Mouse (Mus musculus) thymus, postnatal 25 days (tissue): Measurements from ENCODE around the gene Phf21b.

Experiments
- DNase-seq: peaks from one replicate; pipeline ENCODE4 v3.0.0; 2022

Phf21b gene

DNA sequence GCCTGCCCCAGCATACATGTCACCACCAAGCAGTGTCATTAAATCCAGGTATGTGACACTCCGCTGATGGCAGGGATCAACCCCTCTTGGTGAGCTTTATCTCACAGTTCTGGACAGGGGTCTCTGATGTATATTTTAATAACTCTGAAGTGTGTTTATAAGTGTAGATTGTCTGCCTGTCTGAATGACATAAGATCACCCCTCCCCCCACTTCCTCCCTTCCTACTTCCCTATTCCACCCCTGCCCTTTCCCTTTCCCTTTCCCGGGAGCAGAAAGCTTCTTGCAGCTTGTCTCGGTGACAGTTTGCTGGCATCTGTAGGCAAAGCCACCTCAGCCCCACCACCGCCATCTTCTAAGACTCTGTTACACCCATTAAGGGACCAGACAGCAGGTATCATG is 11.0 kb downstream of the Phf21b start:
- DNase-seq, result no peak

DNA sequence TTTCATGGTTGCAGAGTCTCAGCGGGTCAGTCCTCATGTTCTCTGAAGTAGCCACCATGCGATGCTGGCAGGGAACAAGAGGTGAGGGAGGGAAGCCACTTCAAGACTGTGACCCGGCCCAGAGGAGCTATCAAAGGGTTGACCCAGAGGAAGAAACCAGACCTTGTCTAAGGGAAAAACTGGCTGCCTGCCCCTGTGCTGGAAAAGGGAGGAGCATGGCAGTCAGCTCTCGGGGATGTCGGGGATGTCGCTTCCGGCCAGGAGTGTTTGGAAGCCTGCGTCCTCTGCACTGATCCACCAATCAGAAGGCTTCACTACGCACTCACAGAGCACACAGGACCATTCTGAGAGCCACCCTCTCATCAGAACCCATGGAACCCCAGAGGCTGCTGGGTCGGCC is 12.8 kb downstream of the Phf21b start:
- no peak for DNase-seq

DNA sequence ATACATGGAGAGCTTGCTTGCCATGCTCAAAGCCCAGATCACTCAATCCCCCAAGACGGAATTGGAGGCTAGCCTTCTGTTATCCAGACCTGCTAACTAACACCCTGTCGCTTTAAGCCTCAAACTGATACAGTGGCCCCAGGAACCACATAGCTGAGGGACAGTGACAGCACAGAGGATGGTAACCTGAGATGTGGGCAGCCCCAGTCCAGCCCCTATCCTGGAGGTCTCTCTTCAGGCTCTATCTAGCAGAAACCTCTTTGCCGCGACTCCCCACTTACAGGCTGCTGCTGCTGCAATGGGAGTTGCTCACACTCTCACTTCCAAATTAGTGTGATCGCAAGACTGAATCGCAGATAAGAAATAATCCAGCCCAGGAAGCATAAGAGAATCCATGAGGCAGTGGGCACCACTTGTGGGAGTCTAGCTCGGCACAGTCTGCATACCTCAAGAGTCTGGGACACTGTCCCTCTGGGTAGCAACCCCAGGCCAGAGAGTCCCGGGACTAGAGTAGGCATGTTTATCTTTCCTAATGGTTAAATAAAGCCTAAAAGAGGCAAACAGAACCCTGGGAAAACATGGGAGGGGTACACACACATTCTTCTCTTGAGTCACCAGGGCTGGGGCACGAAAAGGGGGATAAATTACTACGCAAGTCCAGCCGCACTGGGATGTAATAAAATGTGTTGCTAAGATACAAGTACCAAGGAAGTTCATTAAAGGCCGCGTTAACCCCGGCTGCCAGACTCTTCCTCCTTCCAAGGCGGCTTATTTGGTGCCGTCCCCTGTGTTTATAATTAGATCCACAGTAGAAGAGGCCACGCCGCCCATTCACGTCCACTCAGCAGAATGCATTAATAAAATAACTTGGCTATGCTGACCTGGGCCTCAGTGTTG is 13.7 kb downstream of the Phf21b start:
- DNase-seq, result no peak

DNA sequence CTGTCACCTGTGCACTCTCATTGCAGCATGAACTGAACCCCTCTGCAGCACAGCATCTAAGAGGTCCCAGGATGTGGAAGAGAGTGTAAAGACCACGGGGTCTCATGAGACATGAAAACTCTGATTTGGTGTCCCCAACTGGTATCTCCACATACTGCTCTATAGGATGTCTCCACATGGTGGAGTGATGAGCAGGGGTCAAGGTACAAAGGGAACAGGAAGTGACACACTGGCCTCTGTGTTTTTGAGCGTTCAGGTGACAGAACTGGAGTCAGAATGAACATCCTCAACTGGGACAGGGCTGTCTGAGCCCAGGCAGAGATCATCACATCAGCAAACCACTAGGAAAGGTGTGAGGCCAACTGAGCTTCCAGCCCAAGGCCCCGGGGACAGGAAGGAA is 15.3 kb downstream of the Phf21b start:
- DNase-seq, result no peak

DNA sequence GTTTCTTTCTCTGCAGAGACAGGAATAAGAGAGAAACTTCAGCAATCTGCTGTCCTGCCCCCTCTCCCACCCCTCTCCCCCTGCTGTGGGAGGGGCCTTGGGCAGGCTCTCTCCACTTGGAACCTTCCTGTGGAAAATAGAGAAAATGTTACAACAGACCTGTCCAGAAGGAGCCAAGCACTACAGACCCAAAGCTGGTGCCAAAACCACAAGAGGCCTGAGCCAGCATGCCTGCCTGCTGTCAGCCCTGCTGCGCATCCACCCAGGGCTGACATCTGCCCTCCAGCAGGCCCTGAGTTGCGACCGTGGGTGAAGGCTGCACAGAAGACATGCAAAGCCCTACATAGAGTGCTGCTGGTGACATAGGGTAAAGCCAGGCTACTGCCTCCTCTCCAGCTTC is 16.3 kb downstream of the Phf21b start:
- no peak for DNase-seq

DNA sequence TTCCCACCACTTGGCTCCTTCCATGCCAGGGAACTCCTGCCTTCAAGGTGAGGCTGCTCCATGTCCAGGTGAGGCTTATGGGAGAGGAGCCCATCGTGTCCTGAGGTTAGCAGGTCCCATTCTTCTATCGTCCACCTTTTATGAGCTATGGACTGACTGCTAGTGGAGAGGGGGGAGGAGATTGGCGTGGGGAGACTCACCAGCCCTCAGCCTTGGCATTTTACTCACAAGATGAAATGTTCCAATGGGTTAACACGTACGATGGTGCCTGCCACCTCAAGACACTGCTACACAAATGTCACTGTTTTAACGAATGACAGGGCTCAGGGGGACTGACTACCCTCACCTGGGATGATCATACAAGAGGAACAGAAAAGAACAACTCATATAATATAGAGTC is 18.0 kb downstream of the Phf21b start:
- no peak for DNase-seq

DNA sequence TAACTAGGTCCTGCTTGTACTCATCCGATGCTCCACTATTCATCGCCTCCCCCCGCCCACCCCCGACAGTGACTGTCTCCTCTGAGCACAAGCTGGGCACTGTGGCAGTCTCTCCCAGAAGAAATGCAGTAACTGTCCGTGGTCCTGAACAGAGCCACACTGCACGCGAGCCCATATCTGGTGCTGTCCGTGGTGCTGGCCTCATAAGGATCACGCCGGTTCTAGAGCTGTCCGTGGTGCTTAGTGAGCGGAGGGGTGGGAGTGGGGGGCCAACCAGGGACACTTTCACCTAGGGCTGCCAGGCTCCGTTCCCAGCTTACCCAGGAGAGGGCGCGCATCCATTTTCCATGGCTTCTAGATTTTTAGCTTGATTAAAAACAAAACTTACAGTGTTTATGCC is 26.4 kb downstream of the Phf21b start:
- peak; percentile 82 for DNase-seq

DNA sequence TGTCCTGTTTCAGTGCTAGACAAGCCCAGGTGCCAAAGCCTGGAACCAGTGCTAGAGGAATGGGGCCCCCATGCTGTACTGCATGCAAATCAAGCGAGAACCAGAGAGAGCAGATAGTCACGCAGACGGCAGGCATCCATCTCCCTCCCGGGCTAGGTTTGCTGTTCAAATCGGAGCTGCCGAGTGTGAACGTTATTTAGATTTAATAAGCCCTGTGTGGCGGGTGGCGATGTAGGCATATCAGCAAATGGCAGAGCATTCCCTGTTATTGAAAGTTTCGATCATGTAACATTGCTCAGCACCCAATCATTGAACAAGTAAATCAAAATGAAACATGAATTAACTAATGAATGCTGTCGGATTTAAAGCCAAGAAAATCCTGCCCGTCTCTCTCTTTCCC is 27.2 kb downstream of the Phf21b start:
- DNase-seq, result no peak

DNA sequence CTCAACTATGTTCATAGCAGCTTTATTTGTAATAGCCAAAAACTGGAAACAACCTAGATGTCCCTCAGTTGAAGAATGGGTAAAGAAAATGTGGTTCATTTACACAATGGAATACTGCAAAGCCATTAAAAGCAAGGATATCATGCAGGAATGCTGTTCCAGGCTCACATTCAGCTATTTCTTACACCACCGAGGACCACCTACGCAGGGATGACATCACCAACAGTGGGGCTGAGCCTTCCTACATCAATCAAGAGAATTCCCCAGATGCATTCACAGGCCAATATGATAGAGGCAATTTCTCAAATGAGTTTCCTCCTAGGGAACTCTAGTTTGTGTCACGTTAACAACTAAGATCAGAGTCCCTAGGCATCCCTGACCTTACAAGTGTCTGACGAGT is 32.8 kb downstream of the Phf21b start:
- no peak for DNase-seq

DNA sequence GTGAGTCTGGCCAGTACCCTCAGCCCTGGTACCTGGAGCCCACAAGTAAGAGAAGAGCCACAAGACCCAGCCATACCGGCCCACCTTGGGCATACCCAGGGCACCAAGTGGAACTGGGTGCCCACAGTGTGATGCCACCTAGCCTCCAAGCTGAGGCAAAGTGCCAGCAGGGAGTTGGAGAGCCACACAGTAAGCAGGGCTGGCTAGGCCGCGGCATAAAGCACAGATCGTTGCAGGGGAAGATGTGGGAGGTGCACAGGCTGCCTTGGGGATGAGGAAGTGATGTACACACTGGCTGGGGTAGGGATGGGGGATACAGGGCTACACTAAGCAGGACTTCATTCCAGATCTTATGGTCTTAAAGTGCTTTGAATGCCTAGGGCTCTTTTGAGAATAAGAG is 35.0 kb downstream of the Phf21b start:
- no peak for DNase-seq

DNA sequence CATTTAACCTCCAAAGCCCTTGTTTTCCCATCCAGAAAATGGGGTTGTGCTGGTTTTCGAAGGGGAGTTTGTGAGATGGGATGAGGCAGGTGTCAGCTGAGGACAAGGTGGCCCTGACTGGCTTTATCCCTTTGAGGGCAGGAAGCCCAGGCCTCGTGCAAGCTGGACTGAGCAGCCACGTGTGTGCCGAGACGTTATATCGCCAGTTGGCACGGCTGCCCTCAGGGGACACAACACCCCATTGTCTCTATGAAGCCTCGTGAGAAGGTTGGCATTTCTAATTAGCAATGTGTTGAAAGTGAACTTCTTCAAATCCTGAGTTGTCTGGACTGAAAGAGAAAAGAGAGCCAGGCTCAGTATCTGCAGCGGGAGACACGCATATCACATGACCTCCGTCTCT is 37.6 kb downstream of the Phf21b start:
- DNase-seq, result no peak

DNA sequence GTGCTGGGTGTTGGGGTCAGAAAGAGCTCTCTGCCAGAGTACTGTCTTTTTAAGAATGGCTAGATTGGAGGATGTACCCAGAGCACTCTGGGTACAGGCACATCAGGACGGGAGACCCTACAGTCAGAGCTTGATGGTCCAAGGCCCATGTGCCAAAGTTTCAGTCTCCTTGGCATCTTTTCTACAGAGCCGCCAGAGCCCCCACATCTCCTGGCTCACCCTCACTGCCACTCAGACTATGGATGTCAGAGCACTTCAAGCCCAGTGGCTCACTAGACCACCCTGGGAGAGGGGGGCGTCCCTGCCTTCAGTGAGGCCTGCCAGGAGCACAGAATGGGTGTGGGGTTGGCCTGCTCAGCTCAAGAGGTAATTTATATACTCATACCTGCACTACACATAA is 38.3 kb downstream of the Phf21b start:
- DNase-seq, result no peak

DNA sequence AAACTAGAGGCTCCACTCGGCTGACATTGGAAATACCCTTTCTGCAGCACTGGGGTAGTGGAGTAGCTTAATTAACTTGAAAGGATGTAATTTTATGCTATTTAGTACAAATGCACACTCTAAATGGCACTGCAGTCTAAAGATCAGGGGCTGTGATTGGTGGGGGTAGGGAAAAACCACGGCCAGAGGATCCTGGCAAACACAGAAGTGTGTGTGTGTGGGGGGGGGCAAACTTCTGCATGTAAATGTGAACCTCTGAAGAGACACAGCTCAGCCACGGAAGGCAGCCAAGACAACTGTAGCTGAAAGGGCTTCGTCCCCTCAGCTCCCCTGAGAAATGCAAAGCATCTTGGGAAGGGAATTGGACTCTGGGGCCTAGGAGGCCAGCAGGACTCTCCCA is 40.7 kb downstream of the Phf21b start:
- DNase-seq, result no peak

DNA sequence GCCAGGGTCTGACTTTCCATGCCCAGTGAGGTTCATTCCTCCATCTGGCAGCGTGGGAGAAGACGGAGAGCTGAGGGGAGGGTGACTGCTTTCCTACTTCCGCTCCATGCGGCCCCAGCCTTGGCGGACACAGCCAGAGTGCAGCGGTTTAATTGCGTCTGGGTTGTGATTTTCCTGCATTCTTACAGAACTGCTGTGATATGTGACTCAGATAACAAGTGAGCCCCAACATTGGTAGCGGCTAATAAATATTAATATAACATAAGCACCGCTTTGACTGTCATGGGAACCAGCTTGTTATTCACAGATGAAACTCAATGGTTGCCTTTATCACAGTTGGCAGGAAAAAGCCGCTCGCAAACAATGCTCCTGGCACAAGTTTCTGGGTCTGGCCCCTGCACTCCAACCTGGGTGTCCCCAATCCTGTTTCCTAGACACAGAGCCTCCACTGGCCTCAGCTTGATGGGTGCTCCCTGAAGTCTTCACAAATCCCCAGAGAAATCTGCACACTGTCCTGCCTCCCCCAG is 43.0 kb downstream of the Phf21b start:
- DNase-seq, result no peak

DNA sequence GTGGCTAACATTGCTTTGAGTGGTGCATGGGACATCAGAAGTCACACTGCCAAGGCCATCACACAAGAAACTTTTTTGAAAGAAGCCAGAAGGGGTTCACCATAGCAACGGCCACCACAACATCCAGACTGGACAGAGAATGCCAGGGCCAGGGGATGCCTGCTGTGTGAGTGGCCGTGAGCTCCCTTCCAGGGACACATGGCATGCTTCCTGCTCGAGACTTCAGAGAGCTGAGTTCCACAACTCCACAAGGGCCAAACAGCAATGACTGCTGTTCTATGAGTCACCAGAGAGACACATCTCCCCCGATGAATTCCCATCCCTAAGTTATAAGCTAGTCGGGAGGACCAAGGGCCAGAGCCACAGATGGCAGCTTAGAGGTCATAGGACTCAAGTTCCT is 44.7 kb downstream of the Phf21b start:
- no peak for DNase-seq

DNA sequence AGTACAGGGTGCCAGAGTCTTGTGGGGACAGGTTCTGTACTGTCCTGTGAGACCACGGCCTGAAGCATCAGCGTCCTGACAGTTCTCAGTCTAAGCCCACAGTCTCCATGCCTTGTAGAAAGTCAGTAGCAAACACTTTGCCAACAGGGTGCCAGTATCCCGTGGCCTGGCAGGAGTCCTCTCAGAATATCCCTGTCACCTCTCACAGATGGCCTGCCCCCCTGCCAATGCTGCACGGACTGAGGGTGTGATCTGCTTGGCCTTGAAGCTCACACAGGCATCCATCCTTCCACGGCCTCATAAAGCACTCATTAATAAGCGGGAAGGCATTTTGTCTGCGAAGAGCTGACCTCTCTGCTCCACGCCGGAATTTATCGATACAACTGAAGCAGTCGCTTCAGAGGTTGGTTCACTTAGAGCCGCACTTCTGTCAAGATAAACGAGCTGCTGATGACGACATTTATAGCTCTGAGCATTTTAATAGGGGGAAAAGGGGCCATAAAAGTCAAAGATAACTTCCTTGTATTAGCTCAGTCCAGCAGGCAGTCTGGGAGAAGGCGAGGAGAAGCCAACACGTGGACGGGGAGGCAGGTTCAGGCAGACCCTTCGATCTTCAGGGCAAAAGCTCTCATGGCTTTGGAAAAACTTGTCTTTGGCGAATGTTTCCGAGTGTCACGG is 46.4 kb downstream of the Phf21b start:
- DNase-seq, result no peak

DNA sequence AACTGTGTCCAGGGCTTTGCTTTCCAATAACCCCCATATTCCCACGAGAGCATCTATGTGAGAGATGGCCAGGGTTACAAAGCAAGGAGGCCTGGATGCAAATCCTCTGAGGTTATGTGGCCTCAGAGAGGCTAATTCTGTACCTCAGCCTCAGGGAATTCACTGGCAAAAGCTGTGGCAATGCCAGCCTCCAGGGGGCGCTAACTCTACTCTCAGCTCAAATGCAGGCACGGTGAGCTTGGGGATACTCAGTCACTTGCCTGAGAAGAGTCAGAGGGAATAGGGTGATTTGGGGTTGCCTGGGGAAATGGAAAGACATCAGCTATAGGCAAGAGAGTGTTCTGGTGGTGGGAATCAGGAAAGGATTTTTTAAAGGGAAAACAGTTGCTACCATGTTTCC is 52.2 kb downstream of the Phf21b start:
- peak; percentile 31 for DNase-seq

DNA sequence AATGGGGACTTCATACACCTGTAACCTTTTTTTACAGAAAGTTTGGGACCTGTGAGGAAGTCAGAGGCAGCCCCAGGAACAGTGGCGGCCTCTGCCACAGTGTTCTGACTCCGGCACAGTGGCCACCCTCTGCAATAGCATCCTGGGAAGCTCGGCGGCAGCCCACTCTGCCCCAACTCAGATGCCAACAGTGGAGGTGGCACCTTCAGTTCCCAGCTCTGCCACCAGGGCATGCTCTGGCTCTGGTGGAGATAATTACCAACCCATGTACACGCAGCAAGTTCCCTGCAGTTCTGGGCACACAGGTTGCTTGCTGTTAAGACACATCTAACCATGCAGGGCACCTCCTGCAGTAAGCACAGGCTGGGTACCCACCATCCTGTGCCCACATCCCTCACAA is 55.7 kb downstream of the Phf21b start:
- DNase-seq, result no peak

DNA sequence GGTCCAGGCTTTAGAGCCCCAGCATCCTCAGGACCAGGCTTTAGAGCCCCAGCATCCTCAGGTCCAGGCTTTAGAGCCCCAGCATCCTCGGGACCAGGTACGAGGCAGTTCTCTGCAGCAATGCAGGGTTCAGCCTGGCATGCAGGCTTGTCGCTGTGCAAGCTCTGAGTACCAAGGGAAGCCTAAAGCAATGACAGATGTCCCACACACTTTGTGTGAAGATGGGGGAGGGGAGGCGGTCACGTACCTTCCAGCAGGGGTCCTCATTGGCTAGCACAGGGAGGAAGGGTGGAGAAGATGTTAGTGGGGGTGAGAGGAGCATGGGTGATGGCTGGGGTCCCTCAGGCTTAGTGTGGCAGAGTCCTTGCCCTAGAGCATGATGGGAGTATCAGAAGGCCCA is 62.2 kb downstream of the Phf21b start:
- DNase-seq, result no peak

DNA sequence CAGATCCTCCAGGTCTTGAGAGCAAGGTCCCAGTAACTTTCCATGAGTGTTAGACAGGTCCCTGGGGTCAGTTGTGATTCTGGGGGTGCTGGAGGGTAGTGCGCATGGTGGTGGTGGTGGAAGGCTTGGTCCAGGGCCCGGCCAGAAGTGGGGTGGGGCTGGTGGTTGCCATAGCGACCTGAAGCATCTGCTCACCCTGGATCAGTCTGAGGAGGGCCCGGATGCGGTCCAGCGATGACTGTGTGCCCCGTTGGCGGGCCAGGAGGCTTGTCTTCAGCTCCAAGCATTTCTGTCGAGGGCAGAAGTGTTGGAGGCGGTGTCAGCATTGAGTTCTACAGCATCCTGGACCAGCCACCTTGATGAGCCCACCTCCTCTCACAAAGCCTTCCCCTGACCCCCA is 68.7 kb downstream of the Phf21b start:
- no peak for DNase-seq

DNA sequence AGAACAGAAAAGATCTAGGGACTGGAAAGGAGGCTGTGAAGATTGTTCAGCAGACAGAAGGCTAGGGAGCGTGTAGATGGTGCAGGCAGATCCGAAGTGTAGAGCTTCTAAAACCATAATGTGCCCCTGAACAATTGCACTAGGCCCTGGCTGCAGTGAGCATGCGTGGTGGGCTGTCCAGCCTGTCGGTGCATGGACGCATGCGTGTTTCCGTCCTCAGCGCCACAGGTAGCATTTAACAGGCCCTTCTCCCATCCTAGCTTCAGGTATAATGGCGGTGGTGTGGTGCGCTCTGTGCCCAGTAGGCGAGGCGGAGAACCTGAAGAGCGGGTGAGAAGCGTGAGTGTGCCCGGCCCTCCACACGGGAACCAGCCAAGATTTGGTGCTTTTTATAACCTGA is 71.0 kb downstream of the Phf21b start:
- DNase-seq, result no peak

DNA sequence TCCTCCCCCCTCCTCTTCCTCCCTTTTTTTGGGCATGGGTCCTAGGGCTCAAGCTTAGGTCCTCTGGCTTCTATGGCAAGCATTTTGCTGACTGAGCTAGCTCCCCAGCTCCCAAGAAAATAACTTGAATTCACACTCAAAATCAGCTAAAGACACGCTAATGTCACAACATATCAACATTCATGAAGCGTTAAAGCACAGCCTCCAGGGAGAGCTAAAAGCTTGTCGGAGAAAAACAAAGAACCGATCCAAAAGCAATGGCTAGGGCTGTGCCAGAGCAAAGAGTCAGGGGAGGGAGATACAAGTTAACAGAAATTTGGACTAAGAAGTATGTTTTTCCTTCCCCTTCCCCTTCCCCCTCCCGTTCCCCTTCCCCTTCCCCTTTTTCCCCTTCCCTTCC is 77.3 kb downstream of the Phf21b start:
- no peak for DNase-seq

DNA sequence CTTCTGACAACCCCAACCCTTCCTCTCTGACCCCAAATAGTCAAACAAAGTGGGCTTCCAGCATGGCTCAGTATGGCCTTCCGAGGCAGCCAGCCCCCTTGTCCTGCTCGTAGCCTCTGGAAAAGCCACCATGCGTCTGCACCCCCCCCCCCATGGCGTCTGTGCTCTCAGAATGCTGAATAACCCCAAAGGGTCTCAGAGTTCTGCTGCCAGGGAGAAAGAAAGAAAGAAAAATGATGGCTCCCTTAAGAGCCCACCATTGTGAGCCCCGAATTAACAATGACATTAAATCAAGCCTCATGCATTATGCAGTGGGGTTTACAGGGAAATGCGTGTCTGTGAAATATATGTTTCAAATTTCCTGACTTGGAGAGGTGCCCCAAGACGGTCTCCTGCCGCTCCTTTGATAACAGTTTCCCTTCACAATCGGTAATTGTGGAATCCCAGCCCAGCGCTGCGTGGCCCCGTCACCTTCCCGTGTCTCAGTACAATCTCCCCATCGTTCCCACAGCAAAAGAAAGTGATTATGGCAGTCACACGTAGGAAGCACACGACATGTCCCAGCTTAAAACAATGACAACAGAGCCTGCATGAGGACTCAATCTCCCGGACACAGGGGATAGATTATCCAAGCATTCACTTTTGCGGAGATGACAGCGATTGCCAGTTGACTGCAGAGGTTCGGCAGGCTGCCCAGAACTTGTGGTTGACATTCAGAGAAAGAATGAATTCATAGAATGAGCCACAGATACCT is 80.3 kb downstream of the Phf21b start:
- DNase-seq, result no peak
